8 mouse cellular contexts compared by ENCODE assay signal in the genomic region with DNA sequence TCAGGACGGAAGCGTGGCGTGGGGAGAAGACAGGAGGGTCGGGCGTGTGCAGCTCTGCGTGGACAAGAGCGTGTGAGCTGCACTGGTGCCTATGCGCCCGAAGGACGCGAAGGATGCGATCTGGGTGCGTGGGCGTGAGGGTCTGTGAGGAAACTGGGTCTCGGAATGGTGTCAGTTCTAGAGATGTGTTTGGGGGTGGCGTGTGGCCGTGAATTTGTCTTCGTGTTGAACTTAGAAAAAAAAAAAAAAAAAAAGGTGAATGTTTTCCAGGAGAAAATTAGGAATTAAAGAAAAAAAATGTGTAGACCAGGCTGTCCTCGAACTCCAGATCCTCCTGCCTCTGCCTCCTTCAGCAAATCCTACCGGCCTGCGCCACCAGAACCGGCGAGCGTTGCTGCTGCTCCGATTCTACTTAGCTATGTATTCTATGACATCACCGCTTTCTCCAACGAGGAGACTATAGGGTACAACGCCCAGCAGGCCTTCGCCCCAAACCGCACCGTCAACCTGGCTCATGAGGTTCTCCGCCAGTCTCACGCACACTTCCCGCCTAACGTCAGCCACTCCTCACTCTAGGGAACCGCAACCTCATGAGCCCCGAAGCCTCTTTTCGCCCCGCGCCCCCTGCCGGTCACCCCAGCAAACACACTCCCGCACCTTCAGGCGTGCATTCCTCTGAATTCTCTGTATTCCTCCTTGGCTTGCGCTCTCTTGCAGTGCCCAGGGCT. TPM values are rescaled to one million over a fixed set of nuclear protein-coding genes. Genes with fewer than 3 reads are reported as not detected.
DNase-seq lines count a peak whose midpoint lies in the region; ATAC-seq lines count a peak whose summit lies in the region.
"Not testable (repeated sequence)": the region's sequence is repeated elsewhere in the genome, so short reads cannot be mapped to it uniquely, and the experiment has no call there.

No protein-coding gene starts in this region.

- WGBS in hindbrain, embryonic 12.5 days, result under 1% methylated on average over 44 of the region's 44 CpGs

- H3K4me2 ChIP-seq in hindbrain, embryonic 12.5 days (replicated peaks), result peak overlapping the region; percentile 48

- peak overlapping the region; percentile 87 for H3K27ac ChIP-seq in hindbrain, embryonic 12.5 days

- peak; percentile 69 for ATAC-seq in hindbrain, embryonic 12.5 days (ENCODE audit: low FRiP score)

- DNase-seq in NIH3T3 (ENCODE audit: low read depth), result peak; percentile 98
- peak; percentile 87 to 95 for DNase-seq in cerebellum, postnatal 10 days
- DNase-seq in frontal cortex, postnatal 10 days (ENCODE audit: low spot score in 2 of 2), result peak; percentile 83 to 90
- peak; percentile 93 to 94 for DNase-seq in layer of hippocampus, postnatal 25 days (ENCODE audit: extremely low spot score in 1 of 2, low spot score in 1 of 2)
- DNase-seq in lung, postnatal 14 days, result peak; percentile 90
- DNase-seq in ovary, postnatal 36 days (ENCODE audit: low spot score), result peak; percentile 84
- peak; percentile 88 for DNase-seq in thymus, postnatal 14 days

- H3K4me3 ChIP-seq in hindbrain, embryonic 12.5 days, result peak overlapping the region; percentile 57

- not testable (repeated sequence) for H3K4me1 ChIP-seq in hindbrain, embryonic 12.5 days

- not testable (repeated sequence) for H3K9me3 ChIP-seq in hindbrain, embryonic 12.5 days (replicated peaks)

- not testable (repeated sequence) for H3K36me3 ChIP-seq in hindbrain, embryonic 12.5 days

- H3K27me3 ChIP-seq in hindbrain, embryonic 12.5 days, result not testable (repeated sequence)

- peak overlapping the region; percentile 73 for H3K9ac ChIP-seq in hindbrain, embryonic 12.5 days

RNA-seq across cellular contexts. Expression of a gene that starts 28.4 kb away (rescaled TPM):
- polyA plus RNA-seq in hindbrain, embryonic 12.5 days (2016; fragmentation: Nextera tagmentation; extraction: Ambion mirVana), result not detected in 2 replicates
- total RNA-seq in layer of hippocampus, postnatal 25 days (2021), result not detected

RNA-seq across cellular contexts. Expression of a gene that starts 37.7 kb away (rescaled TPM):
- not detected in 2 replicates for polyA plus RNA-seq in hindbrain, embryonic 12.5 days (2016; fragmentation: Nextera tagmentation; extraction: Ambion mirVana)
- total RNA-seq in layer of hippocampus, postnatal 25 days (2021), result 1 to 10 TPM; 1.2 to 1.4 TPM

Comparison
In these comparisons a context has a peak if more than half of its experiments do, and no peak if none do; other contexts are left out.
1. Peak in every context shown above with its lines: DNase-seq, ATAC-seq, H3K4me3 ChIP-seq and H3K27ac ChIP-seq.